Mouse (Mus musculus) limb, embryonic 11.5 days (tissue): ENCODE measurements around the gene Pik3r6. TPM values are rescaled to one million over a fixed set of nuclear protein-coding genes. Genes with fewer than 3 reads are reported as not detected.

ENCODE experiments used
- ATAC-seq: fragments of 200-750 bp; cut with Nextera tagmentation; 2 replicates; pipeline ENCODE4 v1.8.0; 2017; ENCODE audit warnings: low read depth; ENCODE audit not compliant: insufficient number of reproducible peaks, low FRiP score, low TSS enrichment
- DNase-seq: peaks from one replicate; pipeline ENCODE4 v3.0.0-alpha.2; 2015; ENCODE audit warnings: low spot score
- H3K27ac ChIP-seq: fragments of 300-500 bp; sonication (generic); replicated peaks from 2 replicates; pipeline ENCODE4 v1.5.1; 2014; ENCODE audit warnings: low read depth, mild to moderate bottlenecking, low read length
- H3K27me3 ChIP-seq: fragments of 300-500 bp; sonication (generic); 2 replicates; pipeline ENCODE4 v1.6.1; 2014; ENCODE audit warnings: mild to moderate bottlenecking, low read length, mixed read lengths; ENCODE audit not compliant: control insufficient read depth, insufficient read depth
- H3K36me3 ChIP-seq: fragments of 300-500 bp; sonication (generic); 2 replicates; pipeline ENCODE4 v1.6.1; 2014; ENCODE audit warnings: mild to moderate bottlenecking, low read length, moderate library complexity, mixed read lengths; ENCODE audit not compliant: control insufficient read depth, insufficient read depth
- H3K4me1 ChIP-seq: fragments of 300-500 bp; sonication (generic); 2 replicates; pipeline ENCODE4 v1.6.1; 2014; ENCODE audit warnings: low read length, mixed read lengths; ENCODE audit not compliant: control insufficient read depth, insufficient read depth
- H3K4me2 ChIP-seq: fragments of 300-500 bp; sonication (generic); 2 replicates; pipeline ENCODE4 v1.6.1; 2014; ENCODE audit warnings: low read depth, mild to moderate bottlenecking, moderate library complexity; ENCODE audit not compliant: severe bottlenecking
- H3K4me3 ChIP-seq: fragments of 300-500 bp; sonication (generic); 2 replicates; pipeline ENCODE4 v1.5.1; 2014; ENCODE audit warnings: low read depth, low read length
- H3K9ac ChIP-seq: fragments of 300-500 bp; sonication (generic); 2 replicates; pipeline ENCODE4 v1.6.1; 2014; ENCODE audit warnings: mild to moderate bottlenecking, low read length
- H3K9me3 ChIP-seq: fragments of 300-500 bp; sonication (generic); 2 replicates; pipeline ENCODE4 v1.6.1; 2016; ENCODE audit warnings: low read length; ENCODE audit not compliant: control insufficient read depth
- WGBS: fragments of 180-500 bp; shearing (Covaris S2); extraction: QIAGEN DNeasy Blood & Tissue Kit; methylation state at CpG from one replicate; pipeline ENCODE4 v1.1.7; 2014; 5-methylcytosine and 5-hydroxymethylcytosine counted together
- polyA plus RNA-seq: library from polyadenylated mRNA; unstranded; fragments of >200 nt; fragmentation: Nextera tagmentation; extraction: Ambion mirVana; gene quantifications from 2 replicates; pipeline ENCODE4 v1.2.1, GENCODE M21; 2014

Gene Pik3r6
- polyA plus RNA-seq, result 1.3 and 1.6 TPM in 2 replicates

GRCm38 (mm10) chr11:68502902-68503629 lies at the start of gene Pik3r6:
Pik3r6 (plus strand) TSS chr11:68503019.
- Histone ChIP-seq H3K9ac (no peak within 1 kb of the TSS), H3K4me3 (no peak within 1 kb of the TSS), H3K9me3 (no peaks in the 10 kb centered on the region), H3K27me3 (no peaks in the 10 kb centered on the region), H3K4me2 (no peak within 1 kb of the TSS), H3K4me1 (no peaks in the 10 kb centered on the region), H3K27ac (no peak within 1 kb of the TSS), H3K36me3 (no peaks in the 10 kb centered on the region)
- ATAC-seq (no peak), DNase-seq (no peak)
- 87% methylated on average over 8 of the region's 8 CpGs for WGBS

GRCm38 (mm10) chr11:68453301-68453700 lies 49.5 kb upstream of the Pik3r6 start:
- no peak for DNase-seq
- no peak overlapping the region for H3K4me2 ChIP-seq
- no peak for ATAC-seq
- 76% methylated on average over 6 of the region's 6 CpGs for WGBS
- H3K4me1 ChIP-seq, result peaks cover 4% of the 10 kb centered on the region; the same call in 1 of the 2 replicates
- H3K27me3 ChIP-seq, result no peaks in the 10 kb centered on the region
- H3K36me3 ChIP-seq, result no peaks in the 10 kb centered on the region
- H3K4me3 ChIP-seq, result no peak overlapping the region
- no peak overlapping the region for H3K27ac ChIP-seq
- H3K9ac ChIP-seq, result no peak overlapping the region
- no peaks in the 10 kb centered on the region for H3K9me3 ChIP-seq

GRCm38 (mm10) chr11:68458086-68458485 lies 44.7 kb upstream of the Pik3r6 start:
- Histone ChIP-seq H3K9ac (no peak overlapping the region), H3K4me2 (no peak overlapping the region), H3K36me3 (no peaks in the 10 kb centered on the region), H3K27ac (no peak overlapping the region), H3K4me1 (no peaks in the 10 kb centered on the region), H3K4me3 (no peak overlapping the region), H3K9me3 (no peaks in the 10 kb centered on the region), H3K27me3 (no peaks in the 10 kb centered on the region)
- ATAC-seq (no peak), DNase-seq (no peak)
- WGBS, result 81% methylated on average over 8 of the region's 8 CpGs

- Histone ChIP-seq H3K27ac (no peak overlapping the region), H3K9me3 (no peaks in the 10 kb centered on the region), H3K4me2 (no peak overlapping the region), H3K4me1 (no peaks in the 10 kb centered on the region), H3K9ac (no peak overlapping the region), H3K36me3 (no peaks in the 10 kb centered on the region), H3K27me3 (no peaks in the 10 kb centered on the region), H3K4me3 (no peak overlapping the region)
- DNase-seq (no peak), ATAC-seq (no peak)
- WGBS, result 74% methylated on average over 5 of the region's 5 CpGs
Observed at GRCm38 (mm10) chr11:68459021-68459420, 43.8 kb upstream of the Pik3r6 start.

GRCm38 (mm10) chr11:68459486-68459885 lies 43.3 kb upstream of the Pik3r6 start:
- H3K9ac ChIP-seq, result no peak overlapping the region
- WGBS, result 88% methylated on average over 5 of the region's 5 CpGs
- no peak overlapping the region for H3K4me2 ChIP-seq
- no peak overlapping the region for H3K4me3 ChIP-seq
- H3K9me3 ChIP-seq, result no peaks in the 10 kb centered on the region
- no peaks in the 10 kb centered on the region for H3K4me1 ChIP-seq
- H3K27me3 ChIP-seq, result no peaks in the 10 kb centered on the region
- no peak for ATAC-seq
- H3K36me3 ChIP-seq, result no peaks in the 10 kb centered on the region
- no peak for DNase-seq
- no peak overlapping the region for H3K27ac ChIP-seq

GRCm38 (mm10) chr11:68462716-68463115 lies 40.1 kb upstream of the Pik3r6 start:
- H3K9ac ChIP-seq, result no peak overlapping the region
- no peak overlapping the region for H3K4me2 ChIP-seq
- no peak overlapping the region for H3K4me3 ChIP-seq
- H3K9me3 ChIP-seq, result no peaks in the 10 kb centered on the region
- no peak for DNase-seq
- H3K4me1 ChIP-seq, result no peaks in the 10 kb centered on the region
- no peak for ATAC-seq
- 71% methylated on average over 3 of the region's 3 CpGs for WGBS
- no peaks in the 10 kb centered on the region for H3K36me3 ChIP-seq
- no peaks in the 10 kb centered on the region for H3K27me3 ChIP-seq
- no peak overlapping the region for H3K27ac ChIP-seq

- no peaks in the 10 kb centered on the region for H3K36me3 ChIP-seq
- H3K4me2 ChIP-seq, result no peak overlapping the region
- H3K9me3 ChIP-seq, result no peaks in the 10 kb centered on the region
- no peaks in the 10 kb centered on the region for H3K27me3 ChIP-seq
- no peak overlapping the region for H3K27ac ChIP-seq
- H3K9ac ChIP-seq, result no peak overlapping the region
- DNase-seq (no peak), ATAC-seq (no peak)
- 88% methylated on average over 5 of the region's 5 CpGs for WGBS
- H3K4me3 ChIP-seq, result no peak overlapping the region
- H3K4me1 ChIP-seq, result no peaks in the 10 kb centered on the region
Observed at GRCm38 (mm10) chr11:68464260-68464659, 38.6 kb upstream of the Pik3r6 start.

GRCm38 (mm10) chr11:68465090-68465489 lies 37.7 kb upstream of the Pik3r6 start:
- H3K9ac ChIP-seq, result no peak overlapping the region
- H3K4me3 ChIP-seq, result no peak overlapping the region
- H3K4me1 ChIP-seq, result no peaks in the 10 kb centered on the region
- ATAC-seq, result no peak
- H3K4me2 ChIP-seq, result no peak overlapping the region
- DNase-seq, result no peak
- no peaks in the 10 kb centered on the region for H3K36me3 ChIP-seq
- 77% methylated on average over 2 of the region's 2 CpGs for WGBS
- H3K27me3 ChIP-seq, result no peaks in the 10 kb centered on the region
- H3K9me3 ChIP-seq, result no peaks in the 10 kb centered on the region
- H3K27ac ChIP-seq, result no peak overlapping the region

- Histone ChIP-seq H3K4me1 (no peaks in the 10 kb centered on the region), H3K36me3 (no peaks in the 10 kb centered on the region), H3K4me2 (no peak overlapping the region), H3K27me3 (no peaks in the 10 kb centered on the region), H3K27ac (no peak overlapping the region), H3K9me3 (no peaks in the 10 kb centered on the region), H3K9ac (no peak overlapping the region), H3K4me3 (no peak overlapping the region)
- DNase-seq (no peak), ATAC-seq (no peak)
- 88% methylated on average over 7 of the region's 7 CpGs for WGBS
Observed at GRCm38 (mm10) chr11:68467441-68467840, 35.4 kb upstream of the Pik3r6 start.
